Mouse (Mus musculus) spleen, postnatal 4 days (tissue): ENCODE measurements around the gene Serpina10.
"Not testable (repeated sequence)": the region's sequence is repeated elsewhere in the genome, so short reads cannot be mapped to it uniquely, and the experiment has no call there.

Experiments
- DNase-seq, 2 experiments: peaks; one replicate each; pipeline ENCODE4 v3.0.0; 2022; ENCODE audit warnings: low spot score in 2 of 2

Serpina10 gene

GRCm38 (mm10) chr12:103631203-103631612 lies at the start of gene Serpina10:
Gene Serpina10 (minus strand): TSS chr12:103631444.
- no peak for DNase-seq

GRCm38 (mm10) chr12:103679853-103680252 lies 48.6 kb upstream of the Serpina10 start:
- not testable (repeated sequence) for DNase-seq

- DNase-seq = no peak
These were observed 44.8 kb upstream of the Serpina10 start, which contains the start of gene Serpina16 for GRCm38 (mm10) chr12:103676039-103676438. Gene Serpina16 (minus strand): TSS chr12:103676139.

GRCm38 (mm10) chr12:103673179-103673578 lies 41.9 kb upstream of the Serpina10 start:
- no peak for DNase-seq

- no peak for DNase-seq
These were observed 40.2 kb upstream of the Serpina10 start for GRCm38 (mm10) chr12:103671483-103671882.

- no peak for DNase-seq
These were observed 39.7 kb upstream of the Serpina10 start for GRCm38 (mm10) chr12:103670964-103671363.

- DNase-seq = no peak
These were observed 39.1 kb upstream of the Serpina10 start for GRCm38 (mm10) chr12:103670344-103670743.

GRCm38 (mm10) chr12:103665286-103665685 lies 34.0 kb upstream of the Serpina10 start:
- DNase-seq = no peak

- DNase-seq = not testable (repeated sequence)
These were observed 30.8 kb upstream of the Serpina10 start for GRCm38 (mm10) chr12:103662053-103662452.

- DNase-seq = no peak
These were observed 28.8 kb upstream of the Serpina10 start for GRCm38 (mm10) chr12:103660076-103660475.

- no peak for DNase-seq
These were observed 27.9 kb upstream of the Serpina10 start for GRCm38 (mm10) chr12:103659171-103659570.

- no peak for DNase-seq
These were observed 26.7 kb upstream of the Serpina10 start for GRCm38 (mm10) chr12:103657991-103658390.

- no peak for DNase-seq
These were observed 25.8 kb upstream of the Serpina10 start, which contains the start of gene Serpina6 for GRCm38 (mm10) chr12:103656848-103657626. Gene Serpina6 (minus strand): TSS chr12:103657212.

- no peak for DNase-seq
These were observed 24.1 kb upstream of the Serpina10 start for GRCm38 (mm10) chr12:103655123-103656044.

- DNase-seq = no peak
These were observed 22.6 kb upstream of the Serpina10 start for GRCm38 (mm10) chr12:103653836-103654235.

GRCm38 (mm10) chr12:103646314-103646713 lies 15.1 kb upstream of the Serpina10 start:
- DNase-seq = no peak

GRCm38 (mm10) chr12:103644601-103645000 lies 13.4 kb upstream of the Serpina10 start:
- DNase-seq = no peak

- no peak for DNase-seq
These were observed 12.6 kb upstream of the Serpina10 start for GRCm38 (mm10) chr12:103643818-103644217.

GRCm38 (mm10) chr12:103643336-103643735 lies 12.1 kb upstream of the Serpina10 start:
- DNase-seq = peak; percentile 48 to 86

GRCm38 (mm10) chr12:103635846-103636245 lies 4.6 kb upstream of the Serpina10 start:
- no peak for DNase-seq

- no peak for DNase-seq
These were observed 3.2 kb upstream of the Serpina10 start for GRCm38 (mm10) chr12:103634430-103634829.

GRCm38 (mm10) chr12:103616860-103617261 lies 14.4 kb downstream of the Serpina10 start:
- DNase-seq = no peak
